Mouse (Mus musculus) embryo, embryonic 11 days (tissue): Measurements from ENCODE around the gene Meis1.
A peak's percentile ranks its signal among the peaks of the same experiment; 100 is the strongest.

Experiments used
- DNase-seq: peaks from one replicate; pipeline ENCODE4 v3.0.0-alpha.2; 2015

The Meis1 gene

DNA sequence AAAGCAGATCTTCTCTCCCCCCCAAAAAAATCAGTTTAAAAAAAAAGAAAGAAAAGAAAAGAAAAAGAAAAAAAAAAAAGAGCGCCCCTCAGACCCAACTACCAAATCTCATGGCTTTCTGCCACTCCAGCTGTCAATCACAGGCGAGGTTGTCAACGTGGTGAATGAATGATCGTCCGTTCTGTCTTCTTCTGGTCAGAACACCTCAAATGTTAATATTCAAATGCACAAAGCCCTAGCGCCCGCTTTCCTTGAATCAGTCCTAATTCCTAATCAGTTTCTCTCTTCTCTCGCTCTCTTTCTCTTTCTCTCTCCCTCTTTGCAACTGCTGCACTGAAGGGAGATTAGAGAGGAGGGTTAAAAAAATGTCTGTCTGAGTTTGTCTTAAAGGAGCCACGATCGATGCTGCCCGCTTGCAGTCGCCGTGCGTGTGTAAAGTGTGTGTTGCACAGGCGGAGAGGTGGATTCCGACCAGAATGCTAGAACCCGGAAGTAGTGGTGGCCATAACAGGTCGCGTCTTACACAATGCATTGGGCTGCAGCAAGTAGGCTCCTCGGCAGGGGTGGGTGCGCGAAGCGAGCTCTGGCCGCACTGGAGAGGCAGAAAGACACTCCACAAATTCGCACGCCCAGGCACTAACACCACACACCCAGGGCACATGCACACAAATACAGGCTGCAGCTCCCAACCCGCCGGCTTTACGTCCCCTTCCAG is at the start of gene Meis1:
Gene Meis1, minus strand, starts transcription at position 497 of the 715 bp plus-strand sequence.
- DNase-seq, result peak; percentile 93

DNA sequence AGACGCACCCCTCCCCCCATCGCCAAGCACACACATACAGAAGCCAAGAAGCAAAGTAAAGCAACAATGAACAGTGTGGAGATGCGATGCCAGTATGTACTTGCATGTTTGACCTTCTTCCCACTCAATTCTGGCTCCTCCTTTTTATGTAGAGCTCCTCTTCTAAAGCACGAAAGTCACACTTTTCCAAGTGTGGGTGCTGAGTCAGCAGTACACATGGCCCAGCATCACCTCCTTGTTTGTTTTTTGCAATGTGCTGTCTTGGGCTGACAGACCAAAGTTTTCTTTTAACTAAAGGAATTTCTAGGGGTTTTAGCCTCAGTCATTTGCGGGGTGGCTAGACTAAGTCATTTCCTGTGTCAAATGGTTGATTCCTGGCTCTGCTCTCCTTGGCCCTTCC is 48.5 kb upstream of the Meis1 start:
- no peak for DNase-seq

DNA sequence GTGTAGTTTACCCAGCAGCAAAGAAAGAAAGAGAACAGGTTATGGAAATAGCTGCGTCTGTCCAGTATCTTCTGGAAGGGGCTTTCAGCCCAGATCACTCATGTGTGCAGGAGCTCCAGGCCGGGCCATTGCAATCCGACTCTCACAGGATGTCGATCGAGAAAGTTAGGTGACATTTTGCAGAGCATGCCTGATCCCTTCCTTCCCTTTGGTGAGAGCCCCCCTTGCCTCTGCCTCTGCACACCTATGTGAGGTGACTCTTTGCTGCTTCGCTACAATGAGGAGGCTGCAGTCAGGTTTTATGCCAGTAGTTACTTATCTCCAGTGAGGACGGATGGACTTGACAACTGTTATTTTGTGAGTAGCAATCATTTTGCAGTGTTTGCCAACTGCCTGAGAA is 30.5 kb upstream of the Meis1 start:
- DNase-seq, result no peak

DNA sequence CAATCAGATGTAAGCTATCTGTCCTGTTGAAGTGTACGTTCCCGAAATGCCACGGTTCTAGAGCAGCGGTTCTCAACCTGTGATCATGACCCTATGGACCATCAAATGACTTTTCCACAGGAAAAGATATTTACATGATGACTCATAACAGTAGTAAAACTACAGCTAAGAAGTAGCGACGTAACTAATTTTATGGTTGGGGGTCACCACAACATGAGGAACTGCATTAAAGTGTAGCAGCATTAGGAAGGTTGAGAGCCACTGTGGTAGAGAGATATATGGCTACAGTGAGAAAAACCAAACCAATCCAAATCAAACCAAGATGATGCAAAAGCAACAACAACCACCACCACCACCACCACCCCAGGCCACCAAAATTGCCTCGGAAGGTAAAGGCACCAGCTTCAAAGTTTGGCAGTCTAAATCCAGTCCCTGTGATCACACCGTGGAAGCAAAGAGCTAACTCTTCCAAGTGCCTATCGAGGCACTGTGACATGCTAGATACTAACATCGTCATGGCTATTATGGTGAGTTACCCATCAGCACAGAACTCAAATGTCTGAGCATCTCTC is 17.9 kb upstream of the Meis1 start:
- no peak for DNase-seq

DNA sequence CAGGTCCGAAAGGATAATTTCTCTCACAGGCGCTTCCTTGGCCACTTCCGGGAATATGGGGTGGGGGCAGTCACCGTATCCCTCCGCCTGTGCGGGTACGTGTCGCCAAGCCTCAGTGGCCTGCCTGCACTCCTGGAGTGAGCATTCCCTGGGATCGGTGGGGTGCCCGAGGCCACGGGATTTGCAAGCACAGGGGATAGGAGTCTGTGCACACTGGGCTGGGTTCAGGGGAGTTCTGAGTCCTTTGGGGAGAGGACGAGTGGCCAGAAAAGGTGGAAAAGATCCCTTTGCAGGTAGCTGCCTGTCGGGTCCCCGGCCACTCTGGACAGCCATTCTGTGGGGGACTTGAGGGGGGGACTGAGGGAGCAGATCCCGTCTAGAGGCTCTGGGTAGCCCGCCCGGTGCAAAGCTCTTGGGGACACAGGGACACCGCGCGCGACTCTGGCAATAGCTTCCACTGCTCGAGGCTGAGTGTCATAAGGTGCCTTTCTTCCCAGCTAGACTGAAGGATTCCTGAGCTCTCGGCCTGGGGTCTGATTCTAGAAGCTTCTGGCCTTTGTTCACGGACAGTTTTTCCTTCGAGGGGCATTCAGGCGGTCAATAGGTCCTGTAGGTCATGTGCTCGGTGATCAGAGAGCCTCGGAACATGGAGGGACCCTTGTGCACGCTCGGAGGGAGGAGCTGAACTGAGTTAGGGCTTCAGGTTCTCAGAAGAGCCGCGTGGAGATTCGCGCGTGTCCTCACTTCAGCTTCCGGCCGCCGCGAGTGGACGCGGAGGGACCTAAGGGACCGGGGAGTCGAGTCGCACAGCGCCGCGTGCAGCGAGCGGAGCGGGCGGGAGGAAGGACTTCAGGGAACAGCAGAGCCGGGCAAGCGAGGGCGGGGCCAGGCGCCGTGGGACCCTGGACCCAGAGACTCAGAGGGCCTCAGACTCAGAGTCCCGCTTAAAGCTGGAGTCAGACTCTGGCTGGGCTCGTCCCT is 8.1 kb upstream of the Meis1 start:
- DNase-seq, result peak; percentile 87

DNA sequence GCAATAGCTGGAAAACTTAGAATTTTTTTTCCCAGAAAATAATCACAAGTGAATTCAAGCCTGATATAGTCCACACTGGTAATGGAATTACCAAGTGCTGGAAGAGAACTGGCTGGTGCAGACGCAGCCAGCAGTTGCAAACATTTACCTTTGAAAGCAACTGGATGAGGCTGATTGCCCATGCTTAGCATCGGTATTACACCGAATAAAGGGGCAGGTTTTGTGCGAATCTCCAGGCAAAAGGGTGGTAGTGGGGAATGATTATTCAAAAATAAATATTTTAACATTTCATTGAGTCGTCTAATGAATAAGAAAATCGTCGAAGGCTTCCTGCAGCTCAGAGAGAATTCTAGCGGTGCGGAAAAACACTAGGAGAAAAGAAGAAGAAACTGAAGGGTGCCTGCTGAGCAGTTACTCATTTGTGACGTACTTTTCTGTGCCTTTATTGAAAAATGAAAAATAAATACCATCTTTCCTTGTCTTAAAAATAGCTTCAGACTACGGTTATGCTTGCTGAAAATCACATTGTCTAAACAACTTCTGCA is 7.3 kb upstream of the Meis1 start:
- DNase-seq, result no peak

DNA sequence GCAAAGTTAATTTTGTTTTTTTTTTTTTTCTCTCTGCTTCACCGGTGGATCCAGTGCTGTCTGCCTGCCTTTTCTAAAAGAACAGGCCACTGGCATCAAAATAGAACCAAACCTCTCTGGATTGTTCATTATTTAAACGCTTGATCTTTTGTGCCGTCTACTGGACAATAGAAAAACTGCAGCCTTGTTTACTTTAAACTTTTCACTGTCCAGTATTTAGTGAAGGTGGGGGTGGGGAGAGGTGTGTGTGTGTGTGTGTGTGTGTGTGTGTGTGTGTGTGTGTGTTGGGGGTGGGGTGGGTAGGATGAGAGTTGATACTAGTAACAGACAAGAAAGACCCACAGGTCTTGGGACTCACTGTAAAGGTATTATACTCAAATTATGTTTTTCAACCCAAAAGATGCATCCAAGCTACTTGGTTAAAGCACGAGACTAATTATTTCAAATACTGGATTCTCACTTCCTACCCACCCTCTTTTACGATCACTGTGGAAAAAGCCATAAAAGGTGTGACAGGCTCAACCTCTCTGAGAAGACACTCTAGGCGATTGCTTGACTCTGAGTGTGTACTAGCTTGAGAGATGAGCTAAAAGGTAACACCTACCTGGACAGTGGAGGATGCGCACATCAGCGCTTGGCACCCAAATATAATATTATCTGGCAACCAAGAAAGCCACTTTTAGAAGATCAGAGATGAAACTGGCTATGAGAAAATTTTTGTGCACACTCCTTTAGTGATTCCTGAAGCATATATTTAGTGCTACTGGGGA is 5.9 kb upstream of the Meis1 start:
- peak; percentile 82 for DNase-seq

DNA sequence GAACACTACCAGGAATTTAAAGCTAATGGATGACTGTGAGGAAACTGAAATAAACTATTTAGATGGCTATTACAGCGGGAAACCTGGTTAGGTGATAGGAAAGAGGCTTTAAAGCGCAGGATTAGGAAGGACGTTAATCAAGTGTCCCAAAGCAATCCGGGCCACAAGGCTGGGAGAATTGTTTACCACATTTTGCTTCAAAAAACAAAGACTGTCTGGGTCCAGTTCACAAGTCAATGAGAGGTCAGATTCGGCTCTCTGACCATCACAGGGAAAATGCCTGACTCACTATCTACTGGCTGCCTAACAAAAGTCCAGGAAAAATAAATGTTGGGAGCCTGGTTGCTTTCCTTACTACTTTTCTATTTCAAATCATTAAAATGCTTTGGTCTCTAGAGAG is 4.6 kb upstream of the Meis1 start:
- DNase-seq, result peak; percentile 36

DNA sequence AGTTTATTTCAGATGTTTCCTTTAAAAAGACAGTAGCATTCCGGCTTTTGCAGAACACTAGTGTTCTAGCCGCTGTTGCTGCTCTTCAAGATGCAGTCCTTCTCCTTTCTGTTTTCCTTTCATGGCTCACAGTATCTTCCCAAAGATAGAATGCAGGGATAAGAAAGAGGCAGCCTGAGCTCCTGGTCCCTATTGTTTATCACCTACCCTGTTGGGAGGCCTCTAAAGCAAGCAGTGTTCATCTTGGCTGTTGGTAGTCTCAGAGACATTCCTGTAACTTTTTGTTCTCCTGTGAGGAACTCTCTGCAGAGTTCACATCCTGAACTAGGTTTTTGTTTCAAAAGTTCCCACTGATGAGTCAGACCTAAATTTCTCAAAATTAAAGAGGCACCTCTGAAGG is 3.8 kb upstream of the Meis1 start:
- peak; percentile 34 for DNase-seq

DNA sequence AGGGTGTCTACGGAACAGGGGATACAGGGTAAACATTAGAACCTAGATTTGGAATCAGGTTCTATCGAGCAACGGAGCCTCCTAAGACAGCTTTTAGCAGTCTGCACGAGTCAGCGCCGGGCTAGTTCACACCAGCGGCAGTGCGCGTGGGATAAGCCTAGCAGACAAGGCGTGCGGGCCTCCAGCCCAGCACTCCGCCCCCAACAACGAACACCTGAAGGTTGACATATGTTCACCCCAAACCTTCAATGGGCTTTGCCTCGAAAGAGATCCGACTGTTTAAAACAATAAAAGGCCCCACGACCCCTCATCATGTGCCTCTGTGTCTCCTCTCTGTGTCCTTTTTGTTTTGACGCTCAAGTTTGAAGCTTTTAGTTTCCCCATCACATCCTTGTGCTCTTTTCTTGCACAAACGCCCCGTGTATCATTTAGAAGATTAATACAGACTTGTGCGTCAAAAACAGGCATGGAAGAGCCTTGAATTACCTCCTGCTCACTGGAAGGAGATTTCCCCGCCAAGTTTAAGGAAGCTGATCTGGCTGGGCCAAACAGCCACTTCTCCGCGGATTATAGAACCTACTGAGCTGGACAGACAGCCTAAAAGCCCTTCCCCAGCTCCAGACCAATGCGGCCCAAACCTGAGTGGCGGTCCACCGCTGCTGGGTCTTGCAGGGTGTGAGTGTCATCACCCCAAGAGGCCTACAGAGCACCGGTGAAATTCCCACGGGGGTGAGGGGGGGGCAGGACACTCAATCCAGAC is 2.3 kb upstream of the Meis1 start:
- DNase-seq, result peak; percentile 81

DNA sequence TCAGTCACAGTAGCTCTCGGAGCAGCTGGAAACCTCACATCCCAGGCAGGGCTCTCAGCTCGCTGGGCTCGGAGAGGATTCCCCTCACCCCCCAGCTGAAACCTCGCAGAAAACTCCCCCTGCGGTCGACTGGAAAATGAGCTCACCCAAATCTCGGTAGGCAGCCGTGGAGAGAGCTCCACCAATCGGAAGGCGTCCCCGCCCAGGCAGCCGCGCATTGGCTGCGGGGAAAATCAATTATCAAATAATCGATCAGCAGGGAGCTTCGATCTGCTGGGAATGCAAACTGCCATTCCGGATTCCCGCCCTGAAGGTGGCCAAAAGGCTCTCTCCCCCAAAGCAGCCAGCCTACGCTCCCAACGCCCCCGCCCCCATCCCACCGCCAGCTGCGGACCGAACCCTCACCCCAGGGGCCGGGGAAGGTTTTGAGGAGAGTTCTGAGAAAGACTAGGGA is 1.6 kb upstream of the Meis1 start:
- peak; percentile 97 for DNase-seq

DNA sequence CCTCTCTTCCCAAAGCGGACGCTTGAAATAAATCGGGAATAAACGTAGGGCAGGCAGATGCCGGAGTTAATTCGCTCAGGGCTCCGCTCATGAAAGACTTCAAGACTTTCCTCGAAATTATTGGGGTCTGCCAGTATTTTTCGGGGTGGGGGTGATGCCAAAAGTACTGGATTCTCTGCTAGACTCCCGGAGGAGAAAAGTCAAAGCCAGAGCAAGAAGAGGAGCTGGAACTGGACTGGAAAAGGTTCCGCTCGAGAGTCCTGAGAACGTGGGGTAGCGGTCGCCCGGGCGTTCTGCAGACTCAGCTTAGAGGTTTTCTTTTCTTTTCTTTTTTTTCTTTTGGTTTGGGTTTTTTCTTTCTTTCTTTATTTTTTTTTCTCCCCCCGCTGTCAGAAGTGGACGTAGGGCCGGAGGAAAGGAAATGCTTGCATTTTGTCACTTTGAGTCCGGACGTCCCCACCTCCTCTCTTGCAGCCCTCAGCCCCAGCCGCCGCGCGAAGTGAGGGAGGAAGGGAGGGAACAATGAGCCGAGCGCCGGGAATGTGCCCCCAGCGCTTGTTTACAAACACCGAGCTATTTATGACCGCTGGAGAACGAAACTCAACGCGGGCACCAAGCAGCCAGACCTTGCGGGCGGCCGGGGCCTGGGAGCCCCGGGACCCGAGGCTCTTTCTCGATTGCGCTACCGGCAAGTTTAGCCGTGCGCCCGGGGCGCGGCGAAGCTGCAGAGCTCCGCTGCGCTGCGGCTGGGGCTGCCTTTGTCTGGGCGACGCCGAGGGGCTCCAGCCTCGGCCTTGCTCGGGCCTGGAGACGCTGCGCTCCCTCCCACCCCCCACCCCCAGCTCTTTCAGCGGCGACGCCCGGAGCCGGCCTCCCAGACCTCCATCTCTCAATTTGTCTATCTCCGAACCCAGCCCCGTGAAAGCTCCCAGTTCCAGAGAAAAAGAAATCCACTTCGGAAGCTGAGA is 703 bp upstream of the Meis1 start:
- DNase-seq, result peak; percentile 77

DNA sequence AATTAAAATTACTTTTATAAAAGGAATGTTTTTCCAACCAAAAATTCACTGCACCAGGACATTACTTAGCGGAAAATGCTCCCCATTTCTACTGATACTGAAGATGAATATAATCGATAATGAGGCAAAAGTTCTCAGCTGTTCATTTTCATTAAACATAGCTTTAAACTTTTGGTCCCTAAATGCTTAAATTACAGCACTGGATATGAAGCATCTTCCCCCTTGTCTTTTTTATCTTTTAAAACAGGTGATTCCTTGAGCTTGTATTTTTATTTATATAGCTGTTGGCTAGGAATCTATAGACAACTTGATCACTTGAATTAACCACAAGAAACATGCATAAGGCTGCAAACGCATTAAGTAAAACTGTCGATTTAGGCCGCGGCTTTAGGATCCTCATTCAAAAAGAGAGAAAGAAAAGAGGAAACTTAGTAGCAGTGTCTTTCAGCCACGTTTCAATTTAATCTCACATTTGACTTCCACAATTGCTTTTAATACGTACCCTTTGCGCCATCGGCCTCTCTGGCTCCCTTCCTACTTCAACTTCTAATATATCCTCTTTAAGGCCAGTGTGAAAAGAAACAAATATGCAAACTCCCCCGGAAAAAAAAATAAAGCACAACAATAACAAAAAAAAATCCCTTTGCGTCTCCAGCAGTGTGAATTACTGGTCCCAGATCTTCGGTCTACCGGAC is 919 bp downstream of the Meis1 start:
- DNase-seq, result no peak

DNA sequence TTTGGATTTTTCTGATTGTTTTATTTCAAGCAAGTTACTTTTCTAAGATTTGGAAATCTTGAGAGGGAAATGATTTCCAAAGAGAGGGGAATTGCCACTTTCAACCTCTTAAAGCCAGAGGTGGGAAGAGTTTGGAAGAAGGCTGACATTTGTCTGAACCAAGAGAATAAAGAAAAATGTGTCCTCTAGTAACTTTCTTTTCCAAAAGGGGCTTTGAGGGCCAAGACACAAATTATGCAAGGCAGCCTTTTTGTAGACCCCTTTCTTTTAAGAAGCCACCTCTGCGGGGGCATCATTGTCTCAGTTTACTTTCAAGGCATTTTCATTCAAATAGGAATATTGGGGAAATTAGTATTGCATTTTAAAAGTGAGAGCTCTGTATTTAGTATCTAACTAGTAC is 1.5 kb downstream of the Meis1 start:
- peak; percentile 29 for DNase-seq

DNA sequence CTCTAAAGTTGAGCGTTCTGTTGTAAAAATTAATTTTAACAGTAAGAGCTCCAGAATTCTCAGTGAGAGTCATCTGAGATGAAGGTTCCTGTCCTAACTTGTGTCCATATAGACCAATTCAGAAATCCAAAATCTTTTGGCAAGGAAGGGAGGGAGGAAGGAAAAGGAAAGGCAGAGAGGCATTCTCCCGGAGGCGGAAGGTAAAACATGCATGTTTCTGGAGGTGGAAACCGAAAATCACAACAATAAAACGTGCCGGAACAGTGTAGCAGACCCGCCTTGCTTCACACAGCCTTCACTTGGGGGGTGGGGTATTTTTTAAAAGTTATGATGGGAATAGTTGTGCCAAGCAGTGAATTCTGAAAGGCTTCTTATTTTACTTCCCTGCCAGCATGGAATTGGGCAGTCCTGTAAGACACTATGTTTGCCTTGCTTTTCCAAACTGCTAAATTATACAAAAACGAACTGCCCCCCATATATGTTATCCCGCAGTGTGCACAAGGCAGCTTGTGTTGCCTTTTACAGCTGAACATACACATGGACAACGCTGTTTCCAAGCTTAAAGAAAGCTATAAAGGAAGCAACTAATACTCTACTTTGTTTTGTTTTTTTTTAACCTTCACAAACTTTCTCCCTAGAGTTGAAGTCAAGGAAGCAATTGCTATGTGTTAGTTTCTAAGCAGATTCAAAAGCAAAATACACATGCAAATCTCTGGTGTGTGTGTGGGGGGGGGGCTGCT is 2.1 kb downstream of the Meis1 start:
- DNase-seq, result peak; percentile 54

DNA sequence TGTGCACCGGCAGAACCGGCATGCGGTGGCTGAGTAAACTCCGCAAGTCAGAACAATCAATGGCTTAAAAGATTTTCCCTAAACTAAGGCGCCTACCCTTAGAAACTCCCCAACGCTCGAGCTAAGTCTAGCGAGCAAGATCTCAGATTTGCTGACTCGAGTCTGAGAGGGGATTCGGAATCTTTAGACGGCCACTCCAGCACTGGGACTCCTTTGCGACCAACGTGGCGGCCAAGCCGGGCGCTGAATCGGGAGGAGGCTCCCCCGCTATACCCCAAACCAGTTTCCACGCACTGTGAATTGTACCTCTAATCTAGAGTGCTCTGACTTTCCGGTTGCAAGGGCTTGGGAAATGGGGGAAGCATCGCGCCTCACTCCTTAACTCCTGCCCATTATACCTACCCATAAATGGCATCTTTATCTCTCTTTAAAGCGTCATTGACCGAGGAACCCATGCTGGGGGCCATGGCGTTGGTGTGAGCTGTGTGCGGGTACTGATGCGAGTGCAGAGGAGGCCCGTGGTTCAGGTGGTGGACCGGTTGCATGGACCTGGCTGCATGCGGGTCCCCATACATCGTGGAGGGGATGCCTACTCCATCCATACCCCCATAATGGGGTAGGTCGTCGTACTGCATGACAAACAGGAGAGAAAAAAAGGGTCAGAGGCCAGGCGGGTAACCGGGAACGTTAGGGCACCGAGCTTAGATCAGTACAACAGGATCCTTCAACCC is 2.9 kb downstream of the Meis1 start:
- peak; percentile 66 for DNase-seq

DNA sequence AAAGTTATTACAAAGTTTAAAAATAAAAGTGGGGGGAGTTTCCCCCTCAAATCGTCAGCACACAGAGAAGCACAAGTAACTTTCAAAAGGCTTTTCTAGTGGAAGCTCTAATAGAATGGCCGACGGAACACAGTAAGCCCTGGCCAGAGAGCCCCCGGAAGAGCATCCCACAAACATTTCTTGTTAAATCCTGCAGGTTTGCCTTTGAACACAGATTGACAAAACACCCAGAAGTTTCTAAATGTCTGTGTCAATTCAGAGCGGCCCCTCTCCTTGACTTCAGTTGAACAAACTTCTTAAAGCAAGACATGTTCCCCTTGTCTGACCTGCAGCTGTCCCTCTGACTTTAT is 3.4 kb downstream of the Meis1 start:
- no peak for DNase-seq

DNA sequence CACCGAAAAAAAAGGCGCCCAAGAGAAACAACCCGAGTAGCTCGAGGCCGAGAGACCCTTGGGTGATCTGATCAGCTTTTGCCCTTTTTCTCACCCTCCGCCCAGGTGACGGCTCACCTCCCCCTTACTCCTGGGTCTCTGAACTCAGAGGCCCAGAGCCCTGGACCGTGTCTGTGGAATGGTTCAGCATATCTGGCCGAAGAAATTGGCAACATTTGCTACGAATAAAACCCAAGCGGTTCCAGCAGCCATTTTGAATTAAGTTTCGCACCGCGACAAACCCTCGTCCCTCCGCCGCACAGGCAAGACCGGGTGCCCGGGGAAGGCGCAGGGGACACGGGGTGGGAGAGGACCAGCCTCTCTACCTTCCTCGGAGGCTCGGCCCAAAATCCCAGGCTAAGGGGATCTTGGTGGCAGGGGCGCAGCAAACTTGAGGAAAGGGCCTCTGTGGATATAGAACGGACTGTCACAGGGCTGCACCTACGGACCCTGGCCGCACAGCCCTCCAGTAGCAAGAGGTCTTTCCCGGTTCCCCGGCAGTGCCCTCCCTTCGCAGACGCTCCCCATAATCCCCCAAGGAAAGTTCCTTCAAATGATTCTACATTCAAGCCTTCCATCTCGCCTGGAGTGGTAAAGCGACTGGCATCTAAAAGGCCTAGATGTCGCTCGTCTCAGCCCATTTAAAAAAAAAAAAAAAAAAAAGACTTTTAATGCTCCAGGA is 4.2 kb downstream of the Meis1 start:
- peak; percentile 66 for DNase-seq
